Mouse (Mus musculus): ENCODE results near the gene Luc7l2.

- TF ChIP-seq CTCF (IDR thresholded peaks at IDR 0.05; ENCODE audit: extremely low read depth, insufficient read depth, low read length) (no peak), POLR2A (IDR thresholded peaks at IDR 0.05; ENCODE audit: extremely low read depth, insufficient read depth, low read length) (no peak)
These were observed 85.1 kb downstream of the Luc7l2 start for GRCm38 (mm10) chr6:38635941-38636851.
